Mouse (Mus musculus): ENCODE results near the gene Lgi1.

DNA sequence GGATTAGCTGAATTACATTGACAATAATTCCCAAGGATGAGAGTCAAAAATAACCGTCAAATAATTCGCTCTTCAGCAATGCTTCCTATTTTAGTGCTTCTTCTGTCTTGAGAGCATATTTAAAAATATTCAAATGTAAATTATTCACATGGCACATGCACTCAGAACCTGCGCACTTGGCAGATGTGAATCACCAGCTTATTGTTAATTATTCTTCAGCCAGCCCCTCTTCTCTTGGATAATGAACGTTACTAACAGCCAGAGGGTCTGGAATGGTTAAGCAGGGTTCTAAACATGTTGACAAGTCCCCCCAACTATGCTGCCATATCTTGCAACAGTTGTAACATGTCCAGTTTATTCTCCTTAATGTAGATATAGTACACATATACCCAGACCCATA is 11.9 kb downstream of the Lgi1 start:
- TF ChIP-seq POLR2A (IDR thresholded peaks at IDR 0.05; ENCODE audit: borderline replicate concordance, insufficient read depth, low read length) (no peak), CTCF (IDR thresholded peaks at IDR 0.05; ENCODE audit: borderline replicate concordance, insufficient read depth, low read depth, low read length) (no peak)
